Mouse (Mus musculus) forebrain, postnatal 0 days (tissue): ENCODE data around the gene Immp2l. TPM values are rescaled to one million over a fixed set of nuclear protein-coding genes. Genes with fewer than 3 reads are reported as not detected.
A peak's percentile ranks its signal among the peaks of the same experiment; 100 is the strongest.

ENCODE experiments used
- ATAC-seq: fragments of 200-750 bp; cut with Nextera tagmentation; 2 replicates; pipeline ENCODE4 v1.8.0; 2017; ENCODE audit warnings: mild to moderate bottlenecking, moderate library complexity
- DNase-seq: peaks from one replicate; pipeline ENCODE4 v3.0.0-alpha.2; 2015
- H3K27ac ChIP-seq: fragments of 300-500 bp; sonication (generic); 2 replicates; pipeline ENCODE4 v1.5.1; 2014; ENCODE audit warnings: low read depth, mild to moderate bottlenecking, antibody characterized with exemption, low read length, moderate library complexity, mixed read lengths
- H3K27me3 ChIP-seq: fragments of 300-500 bp; sonication (generic); 2 replicates; pipeline ENCODE4 v1.6.1; 2014; ENCODE audit warnings: mild to moderate bottlenecking, low read length, mixed read lengths; ENCODE audit not compliant: insufficient read depth
- H3K36me3 ChIP-seq: fragments of 300-500 bp; sonication (generic); 2 replicates; pipeline ENCODE4 v1.6.1; 2014; ENCODE audit warnings: mild to moderate bottlenecking, moderate library complexity; ENCODE audit not compliant: insufficient read depth
- H3K4me1 ChIP-seq: fragments of 300-500 bp; sonication (generic); 2 replicates; pipeline ENCODE4 v1.6.1; 2014; ENCODE audit warnings: antibody characterized with exemption; ENCODE audit not compliant: insufficient read depth
- H3K4me2 ChIP-seq: fragments of 300-500 bp; sonication (generic); 2 replicates; pipeline ENCODE4 v1.6.1; 2014; ENCODE audit warnings: low read depth, mild to moderate bottlenecking, moderate library complexity
- H3K4me3 ChIP-seq: fragments of 300-500 bp; sonication (generic); 2 replicates; pipeline ENCODE4 v1.5.1; 2014; ENCODE audit warnings: low read depth, low read length, mixed read lengths
- H3K9ac ChIP-seq: fragments of 300-500 bp; sonication (generic); 2 replicates; pipeline ENCODE4 v1.6.1; 2014; ENCODE audit warnings: mild to moderate bottlenecking
- H3K9me3 ChIP-seq: fragments of 300-500 bp; sonication (generic); 2 replicates; pipeline ENCODE4 v1.6.1; 2016; ENCODE audit warnings: low read length
- CTCF ChIP-seq: sonication (generic); IDR thresholded peaks from 2 replicates; pipeline ENCODE4 v1.5.1; 2016; ENCODE audit warnings: antibody characterized with exemption, control low read depth, low read depth
- WGBS: fragments of 180-500 bp; shearing (Covaris S2); extraction: QIAGEN DNeasy Blood & Tissue Kit; methylation state at CpG from one replicate; pipeline ENCODE4 v1.1.7; 2014; 5-methylcytosine and 5-hydroxymethylcytosine counted together
- polyA plus RNA-seq: library from polyadenylated mRNA; unstranded; fragments of >200 nt; fragmentation: Nextera tagmentation; extraction: Ambion mirVana; gene quantifications from 2 replicates; pipeline ENCODE4 v1.2.1, GENCODE M21; 2015
- total RNA-seq: library from RNA; depleted of rRNA; stranded (reverse); fragments of >200 nt; gene quantifications from 2 replicates; pipeline ENCODE4 v1.2.3, GENCODE M21; 2014

Gene Immp2l
- total and polyA plus RNA-seq, 2 experiments from 2014 or later, result 5.9 to 19.4 TPM

GRCm38 (mm10) chr12:41170051-41170450, 146.2 kb downstream of the Immp2l start:
- Histone ChIP-seq H3K27ac (no peak overlapping the region), H3K36me3 (no peaks in the 10 kb centered on the region), H3K4me3 (no peak overlapping the region), H3K4me2 (no peak overlapping the region), H3K4me1 (no peaks in the 10 kb centered on the region), H3K27me3 (no peaks in the 10 kb centered on the region), H3K9ac (no peak overlapping the region), H3K9me3 (no peaks in the 10 kb centered on the region)
- TF ChIP-seq CTCF, result no peak
- DNase-seq (no peak), ATAC-seq (peak; percentile 82; the same call in 1 of the 2 replicates)
- 21% methylated on average over 1 of the region's 1 CpGs for WGBS

- H3K4me3 ChIP-seq, result no peak overlapping the region
- no peak overlapping the region for H3K9ac ChIP-seq
- no peak for TF ChIP-seq CTCF
- H3K27ac ChIP-seq, result no peak overlapping the region
- H3K4me1 ChIP-seq, result no peaks in the 10 kb centered on the region
- ATAC-seq (no peak), DNase-seq (no peak)
- H3K4me2 ChIP-seq, result no peak overlapping the region
- no peaks in the 10 kb centered on the region for H3K36me3 ChIP-seq
- H3K27me3 ChIP-seq, result no peaks in the 10 kb centered on the region
- no peaks in the 10 kb centered on the region for H3K9me3 ChIP-seq
Observed at GRCm38 (mm10) chr12:41182856-41183255, 159.0 kb downstream of the Immp2l start.

- Histone ChIP-seq H3K4me1 (no peaks in the 10 kb centered on the region), H3K4me2 (no peak overlapping the region), H3K4me3 (no peak overlapping the region), H3K27ac (no peak overlapping the region), H3K9ac (no peak overlapping the region), H3K36me3 (no peaks in the 10 kb centered on the region), H3K27me3 (no peaks in the 10 kb centered on the region), H3K9me3 (no peaks in the 10 kb centered on the region)
- TF ChIP-seq CTCF, result no peak
- DNase-seq, result no peak
- 85% methylated on average over 4 of the region's 4 CpGs for WGBS
- no peak for ATAC-seq
Observed at GRCm38 (mm10) chr12:41185060-41185459, 161.2 kb downstream of the Immp2l start.

GRCm38 (mm10) chr12:41185509-41185908, 161.6 kb downstream of the Immp2l start:
- H3K27me3 ChIP-seq, result no peaks in the 10 kb centered on the region
- ATAC-seq, result no peak
- H3K4me3 ChIP-seq, result no peak overlapping the region
- H3K4me1 ChIP-seq, result no peaks in the 10 kb centered on the region
- H3K36me3 ChIP-seq, result no peaks in the 10 kb centered on the region
- no peak for TF ChIP-seq CTCF
- H3K4me2 ChIP-seq, result no peak overlapping the region
- H3K27ac ChIP-seq, result no peak overlapping the region
- H3K9ac ChIP-seq, result no peak overlapping the region
- 89% methylated on average over 6 of the region's 6 CpGs for WGBS
- no peaks in the 10 kb centered on the region for H3K9me3 ChIP-seq
- DNase-seq, result no peak

GRCm38 (mm10) chr12:41192829-41193228, 168.9 kb downstream of the Immp2l start:
- Histone ChIP-seq H3K4me2 (no peak overlapping the region), H3K27me3 (no peaks in the 10 kb centered on the region), H3K36me3 (no peaks in the 10 kb centered on the region), H3K9me3 (no peaks in the 10 kb centered on the region), H3K9ac (no peak overlapping the region), H3K4me3 (no peak overlapping the region), H3K4me1 (no peaks in the 10 kb centered on the region), H3K27ac (no peak overlapping the region)
- 85% methylated on average over 3 of the region's 3 CpGs for WGBS
- DNase-seq, result no peak
- no peak for TF ChIP-seq CTCF
- ATAC-seq, result no peak

- ATAC-seq, result no peak
Observed at GRCm38 (mm10) chr12:41196374-41196773, 172.5 kb downstream of the Immp2l start.

GRCm38 (mm10) chr12:41215186-41215585, 191.3 kb downstream of the Immp2l start:
- H3K27ac ChIP-seq, result no peak overlapping the region
- 69% methylated on average over 1 of the region's 1 CpGs for whole genome bisulfite sequencing
- H3K4me2 ChIP-seq, result no peak overlapping the region
- H3K9ac ChIP-seq, result no peak overlapping the region
- no peak overlapping the region for H3K4me3 ChIP-seq
- DNase-seq (no peak), ATAC-seq (no peak)
- 0 out of 2 replicates have a peak, but pooled peaks cover 7% of the 10 kb centered on the region for H3K9me3 ChIP-seq
- no peak for TF ChIP-seq CTCF
- no peaks in the 10 kb centered on the region for H3K27me3 ChIP-seq
- no peaks in the 10 kb centered on the region for H3K36me3 ChIP-seq
- H3K4me1 ChIP-seq, result no peaks in the 10 kb centered on the region

More at GRCm38 (mm10) chr12:41196374-41196773, 172.5 kb downstream of the Immp2l start:
- H3K36me3 ChIP-seq, result no peaks in the 10 kb centered on the region
- H3K4me3 ChIP-seq, result no peak overlapping the region
- no peak for DNase-seq
- no peak for TF ChIP-seq CTCF
- no peak overlapping the region for H3K4me2 ChIP-seq
- H3K9ac ChIP-seq, result no peak overlapping the region
- 92% methylated on average over 2 of the region's 2 CpGs for WGBS
- no peaks in the 10 kb centered on the region for H3K4me1 ChIP-seq
- no peaks in the 10 kb centered on the region for H3K9me3 ChIP-seq
- H3K27ac ChIP-seq, result no peak overlapping the region
- no peaks in the 10 kb centered on the region for H3K27me3 ChIP-seq

- Histone ChIP-seq H3K9ac (no peak overlapping the region), H3K27ac (no peak overlapping the region), H3K4me3 (no peak overlapping the region), H3K4me1 (no peaks in the 10 kb centered on the region), H3K9me3 (no peaks in the 10 kb centered on the region), H3K4me2 (no peak overlapping the region), H3K27me3 (no peaks in the 10 kb centered on the region), H3K36me3 (no peaks in the 10 kb centered on the region)
- WGBS, result 72% methylated on average over 3 of the region's 3 CpGs
- TF ChIP-seq CTCF, result no peak
- ATAC-seq (no peak), DNase-seq (no peak)
Observed at GRCm38 (mm10) chr12:41221893-41222292, 198.0 kb downstream of the Immp2l start.
